Comparison of ENCODE assay signal across 31 mouse cellular contexts in genomic region chr5:140711040-140711439, GRCm38 (mm10). TPM values are rescaled to one million over a fixed set of nuclear protein-coding genes. Genes with fewer than 3 reads are reported as not detected.
A peak's percentile ranks its signal among the peaks of the same experiment; 100 is the strongest.
DNase-seq lines count a peak whose midpoint lies in the region; ATAC-seq and TF ChIP-seq lines count a peak whose summit lies in the region.
"Had no signal": no experiment of that assay in that cellular context is flagged by ENCODE, and none has a peak within 500 bp of the region (broad histone marks: within the 10 kb centered on the region; RNA-seq: fewer than 3 reads in every experiment).

No protein-coding gene starts in this region.

- H3K27ac ChIP-seq in intestine, postnatal 0 days (ENCODE audit: low read depth, low read length) = no peak overlapping the region
- H3K27ac ChIP-seq in intestine, embryonic 16.5 days (ENCODE audit: low read length) = no peak overlapping the region
- no peak overlapping the region for H3K27ac ChIP-seq in MEL (ENCODE audit: control insufficient read depth, low read depth, low read length)
- H3K27ac ChIP-seq: embryonic facial prominence, embryonic 12.5 days; hindbrain, embryonic 14.5 days; limb, embryonic 13.5 days; lung, embryonic 15.5 days; midbrain, embryonic 10.5 days; neural tube, embryonic 12.5 days had no signal

- DNase-seq in MEL (ENCODE audit: low read depth, low spot score) = no peak
- DNase-seq in fat pad, adult 2 months (ENCODE audit: extremely low read depth, low read depth, low spot score) = peak; percentile 68
- DNase-seq in yolk sac, embryonic 10.5 days (ENCODE audit: low spot score) = no peak
- DNase-seq: adrenal gland, adult 8-10 months; cerebellum, adult 9-10 months; embryo, embryonic 11 days; gastrocnemius, postnatal 14 days; heart, adult 11 months; heart, postnatal 4 days; kidney, adult 2 months; kidney, postnatal 36 days; layer of hippocampus, postnatal 36 days; right cerebral cortex, adult 18-20 months; thymus, adult 2 months; thymus, postnatal 4 days had no signal

- no peak for TF ChIP-seq POLR2A in MEL (IDR thresholded peaks at IDR 0.05; ENCODE audit: control insufficient read depth in 1 of 2, insufficient read depth in 1 of 2, low read depth in 1 of 2, low read length in 2 of 2, poor library complexity in 1 of 2)

- TF ChIP-seq CTCF in intestine, postnatal 0 days (IDR thresholded peaks at IDR 0.05; ENCODE audit: low read depth) = 0 out of 2 replicates have a peak, but pooled peaks have one; percentile 3
- TF ChIP-seq CTCF in E14TG2a.4 (conservative IDR thresholded peaks at IDR 0.05; ENCODE audit: low read length) (peak; percentile 29), MEL (IDR thresholded peaks at IDR 0.05 in 2 of 3, conservative IDR thresholded peaks at IDR 0.05 in 1 of 3; ENCODE audit: control insufficient read depth in 1 of 3, insufficient read depth in 1 of 3, low read depth in 2 of 3, low read length in 3 of 3, poor library complexity in 1 of 3, severe bottlenecking in 1 of 3) (peak in 2 of 3 experiments; percentile 7 to 12; a peak in 1 of 6 replicates)

- H3K9ac ChIP-seq in intestine, postnatal 0 days (ENCODE audit: low read depth, low read length) = no peak overlapping the region
- no peak overlapping the region for H3K9ac ChIP-seq in intestine, embryonic 16.5 days (ENCODE audit: low read depth, low read length)
- no peak overlapping the region for H3K9ac ChIP-seq in MEL (ENCODE audit: control insufficient read depth, low read depth, low read length, poor library complexity, severe bottlenecking)
- H3K9ac ChIP-seq: embryonic facial prominence, embryonic 12.5 days; hindbrain, embryonic 14.5 days; limb, embryonic 13.5 days; lung, embryonic 15.5 days; neural tube, embryonic 12.5 days had no signal

- TF ChIP-seq EP300 in MEL (IDR thresholded peaks at IDR 0.05; ENCODE audit: low read depth in 1 of 2, low read length in 2 of 2) = no peak

- H3K79me2 ChIP-seq in MEL (ENCODE audit: control insufficient read depth, insufficient read depth, low read length, poor library complexity) = no peaks in the 10 kb centered on the region

- TF ChIP-seq RAD21 in MEL (IDR thresholded peaks at IDR 0.05; ENCODE audit: low read depth, low read length) = no peak

- no peaks in the 10 kb centered on the region for H3K4me1 ChIP-seq in intestine, postnatal 0 days (replicated peaks; ENCODE audit: control insufficient read depth, insufficient read depth, low read length)
- H3K4me1 ChIP-seq in intestine, embryonic 16.5 days (ENCODE audit: control insufficient read depth, insufficient read depth, low read length) = peaks cover 1% of the 10 kb centered on the region
- H3K4me1 ChIP-seq in E14TG2a.4 (replicated peaks; ENCODE audit: low read depth, low read length) (peaks cover 16% of the 10 kb centered on the region), MEL (ENCODE audit: control insufficient read depth in 1 of 2, insufficient read depth in 2 of 2, low read length in 2 of 2) (peaks cover 0 to 5% of the 10 kb centered on the region in 2 experiments; a peak in 3 of 4 replicates)
- H3K4me1 ChIP-seq: neural tube, embryonic 12.5 days had no signal

- H3K4me2 ChIP-seq in intestine, postnatal 0 days (replicated peaks; ENCODE audit: low read depth) = no peak overlapping the region
- H3K4me2 ChIP-seq in intestine, embryonic 16.5 days (ENCODE audit: low read depth, low read length) = no peak overlapping the region
- H3K4me2 ChIP-seq: embryonic facial prominence, embryonic 12.5 days; heart, embryonic 11.5 days; hindbrain, embryonic 14.5 days; limb, embryonic 13.5 days; liver, embryonic 11.5 days; lung, embryonic 15.5 days; neural tube, embryonic 12.5 days had no signal

- no peak overlapping the region for H3K4me3 ChIP-seq in intestine, postnatal 0 days (ENCODE audit: low read depth, low read length)
- H3K4me3 ChIP-seq in intestine, embryonic 16.5 days (ENCODE audit: low read length) = no peak overlapping the region
- no peak overlapping the region for H3K4me3 ChIP-seq in E14TG2a.4 (replicated peaks; ENCODE audit: low read length)
- H3K4me3 ChIP-seq in MEL (ENCODE audit: control insufficient read depth in 1 of 2, insufficient read depth in 1 of 2, low read depth in 2 of 2, low read length in 2 of 2) = no peak overlapping the region
- H3K4me3 ChIP-seq: embryonic facial prominence, embryonic 12.5 days; limb, embryonic 13.5 days; lung, embryonic 15.5 days; midbrain, embryonic 10.5 days; myocyte; neural tube, embryonic 12.5 days had no signal

- 86% methylated on average over 5 of the region's 5 CpGs for WGBS in intestine, postnatal 0 days
- 84% methylated on average over 5 of the region's 5 CpGs for WGBS in intestine, embryonic 16.5 days

- H3K36me3 ChIP-seq in intestine, postnatal 0 days (ENCODE audit: control insufficient read depth, insufficient read depth) = peaks cover 65% of the 10 kb centered on the region
- peaks cover 24% of the 10 kb centered on the region; the same call in 1 of the 2 replicates for H3K36me3 ChIP-seq in intestine, embryonic 16.5 days (ENCODE audit: control insufficient read depth, insufficient read depth, low read length)
- peaks cover 92% of the 10 kb centered on the region for H3K36me3 ChIP-seq in E14TG2a.4 (ENCODE audit: insufficient read depth, low read length)
- H3K36me3 ChIP-seq in MEL (ENCODE audit: control insufficient read depth in 1 of 2, insufficient read depth in 2 of 2, low read length in 2 of 2) = peaks cover 0 to 8% of the 10 kb centered on the region in 2 experiments; a peak in 3 of 4 replicates

- no peaks in the 10 kb centered on the region for H3K27me3 ChIP-seq in intestine, postnatal 0 days (replicated peaks; ENCODE audit: control insufficient read depth, insufficient read depth, low read length)
- H3K27me3 ChIP-seq in intestine, embryonic 16.5 days (replicated peaks; ENCODE audit: control insufficient read depth, insufficient read depth, low read length) = no peaks in the 10 kb centered on the region
- H3K27me3 ChIP-seq in E14TG2a.4 (ENCODE audit: insufficient read depth, low read length) (no peaks in the 10 kb centered on the region), MEL (ENCODE audit: control insufficient read depth in 1 of 2, insufficient read depth in 2 of 2, low read length in 2 of 2) (no peaks in the 10 kb centered on the region)
- H3K27me3 ChIP-seq: CH12.LX; embryonic facial prominence, embryonic 12.5 days; limb, embryonic 13.5 days; lung, embryonic 15.5 days; neural tube, embryonic 12.5 days had no signal

- no peak for ATAC-seq in intestine, postnatal 0 days
- ATAC-seq in intestine, embryonic 16.5 days = no peak
- ATAC-seq: forebrain, embryonic 16.5 days; inflammation-experienced regulatory T-cells, adult 6 months; midbrain, embryonic 16.5 days had no signal

- H3K9me3 ChIP-seq in intestine, postnatal 0 days (ENCODE audit: control insufficient read depth) = no peaks in the 10 kb centered on the region
- H3K9me3 ChIP-seq in intestine, embryonic 16.5 days (ENCODE audit: control insufficient read depth, low read length) = no peaks in the 10 kb centered on the region
- no peaks in the 10 kb centered on the region for H3K9me3 ChIP-seq in E14TG2a.4 (ENCODE audit: low read length)
- no peaks in the 10 kb centered on the region for H3K9me3 ChIP-seq in MEL (replicated peaks; ENCODE audit: insufficient read depth, low read length)
- H3K9me3 ChIP-seq: embryonic facial prominence, embryonic 12.5 days; lung, embryonic 15.5 days; midbrain, embryonic 10.5 days; neural tube, embryonic 12.5 days had no signal

TF ChIP-seq in MEL, 35 proteins besides CTCF, POLR2A, EP300 and RAD21:
- no peak for TF ChIP-seq CHD2 (IDR thresholded peaks at IDR 0.05; ENCODE audit: low read length)
- no peak for TF ChIP-seq HCFC1 (IDR thresholded peaks at IDR 0.05; ENCODE audit: low read depth, low read length)
- no peak for TF ChIP-seq UBTF (IDR thresholded peaks at IDR 0.05; ENCODE audit: borderline replicate concordance, insufficient read depth, low read depth, low read length)
- TF ChIP-seq ZNF384 (IDR thresholded peaks at IDR 0.05; ENCODE audit: low read depth, low read length) = no peak
- TF ChIP-seq MXI1 (IDR thresholded peaks at IDR 0.05; ENCODE audit: low read depth, low read length) = no peak
- TF ChIP-seq CHD1 (IDR thresholded peaks at IDR 0.05; ENCODE audit: low read depth, low read length) = no peak
- no peak for TF ChIP-seq MAFK (IDR thresholded peaks at IDR 0.05; ENCODE audit: borderline replicate concordance, low read depth, low read length)
- TF ChIP-seq SMC3 (IDR thresholded peaks at IDR 0.05; ENCODE audit: low read depth, low read length) = no peak
- TF ChIP-seq TAL1 (IDR thresholded peaks at IDR 0.05; ENCODE audit: low read length) = no peak
- TF ChIP-seq MEF2A (IDR thresholded peaks at IDR 0.05; ENCODE audit: extremely low read depth, insufficient replicate concordance, low read depth, low read length, poor library complexity, severe bottlenecking) = no peak
- TF ChIP-seq MAX (IDR thresholded peaks at IDR 0.05; ENCODE audit: low read length) = no peak
- TF ChIP-seq SIN3A (IDR thresholded peaks at IDR 0.05; ENCODE audit: low read length) = no peak
- no peak for TF ChIP-seq GATA1 (IDR thresholded peaks at IDR 0.05; ENCODE audit: low read depth, low read length)
- no peak for TF ChIP-seq GABPA (IDR thresholded peaks at IDR 0.05; ENCODE audit: low read depth, low read length)

RNA-seq across cellular contexts. Expression of gene Brat1, which starts 6.2 kb away (rescaled TPM):
- 7.5 and 8.0 TPM in 2 replicates for polyA plus RNA-seq in intestine, postnatal 0 days (2015; fragmentation: Nextera tagmentation; extraction: Ambion mirVana)
- 19.0 and 20.0 TPM in 2 replicates for polyA plus RNA-seq in intestine, embryonic 16.5 days (2015; fragmentation: Nextera tagmentation; extraction: Ambion mirVana)
- 11.6 and 13.7 TPM in 2 replicates for total RNA-seq in MEL (2012; rRNA removed)
- polyA plus RNA-seq in MEL (2012; ENCODE audit: insufficient read depth in 1 of 2, insufficient read length in 2 of 2, low read depth in 1 of 2, low replicate concordance in 2 of 2, missing spikeins in 1 of 2) = 10 to 100 TPM in 1 of 2 experiments, not detected in 1; 14.2 TPM

RNA-seq across cellular contexts. Expression of gene Iqce, which starts 8.9 kb away (rescaled TPM):
- 5.7 and 7.0 TPM in 2 replicates for polyA plus RNA-seq in intestine, postnatal 0 days (2015; fragmentation: Nextera tagmentation; extraction: Ambion mirVana)
- polyA plus RNA-seq in intestine, embryonic 16.5 days (2015; fragmentation: Nextera tagmentation; extraction: Ambion mirVana) = 16.7 and 18.2 TPM in 2 replicates
- 6.4 and 7.3 TPM in 2 replicates for total RNA-seq in MEL (2012; rRNA removed)
- 10 to 100 TPM in 1 of 2 experiments, not detected in 1; 21.2 TPM for polyA plus RNA-seq in MEL (2012; ENCODE audit: insufficient read depth in 1 of 2, insufficient read length in 2 of 2, low read depth in 1 of 2, low replicate concordance in 2 of 2, missing spikeins in 1 of 2)

RNA-seq across cellular contexts. Expression of gene Amz1, which starts 12.9 kb away (rescaled TPM):
- 1.2 and 1.3 TPM in 2 replicates for polyA plus RNA-seq in intestine, postnatal 0 days (2015; fragmentation: Nextera tagmentation; extraction: Ambion mirVana)
- polyA plus RNA-seq in intestine, embryonic 16.5 days (2015; fragmentation: Nextera tagmentation; extraction: Ambion mirVana) = 1.4 and 1.5 TPM in 2 replicates
- total RNA-seq in MEL (2012; rRNA removed) = 1.7 TPM in 2 replicates
- under 1 TPM in 1 of 2 experiments, not detected in 1; 0.68 TPM for polyA plus RNA-seq in MEL (2012; ENCODE audit: insufficient read depth in 1 of 2, insufficient read length in 2 of 2, low read depth in 1 of 2, low replicate concordance in 2 of 2, missing spikeins in 1 of 2)
